11 mouse cellular contexts compared by ENCODE assay signal in the genomic region with DNA sequence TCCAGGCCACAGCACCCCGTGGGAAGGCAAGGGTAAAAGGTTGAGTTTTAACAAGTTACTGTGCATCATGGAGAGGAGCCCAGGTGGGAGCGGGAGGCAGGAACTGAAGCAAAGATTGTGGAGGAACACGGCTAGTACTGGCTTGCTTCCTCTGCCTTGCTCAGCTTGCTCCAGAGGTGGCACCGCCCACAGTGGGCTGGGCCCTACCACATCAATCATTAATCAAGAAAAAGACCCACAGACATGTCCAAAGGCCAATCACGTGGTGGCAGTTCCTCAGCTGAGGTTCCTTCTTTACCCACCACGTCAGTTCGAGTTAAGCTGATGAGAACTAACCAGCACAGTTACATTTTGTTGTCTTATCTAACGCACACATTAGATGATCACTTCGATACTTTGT. TPM values are rescaled to one million over a fixed set of nuclear protein-coding genes. Genes with fewer than 3 reads are reported as not detected.
DNase-seq lines count a peak whose midpoint lies in the region; ATAC-seq lines count a peak whose summit lies in the region.
"Had no signal": no experiment of that assay in that cellular context is flagged by ENCODE, and none has a peak within 500 bp of the region (broad histone marks: within the 10 kb centered on the region; RNA-seq: fewer than 3 reads in every experiment).

No protein-coding gene starts in this region.

- no peak overlapping the region for H3K9ac ChIP-seq in intestine, embryonic 16.5 days (ENCODE audit: low read depth, low read length)
- no peak overlapping the region for H3K9ac ChIP-seq in liver, embryonic 11.5 days (ENCODE audit: low read depth, low read length)
- no peak overlapping the region for H3K9ac ChIP-seq in hindbrain, embryonic 13.5 days

- H3K27me3 ChIP-seq in intestine, embryonic 16.5 days (replicated peaks; ENCODE audit: control insufficient read depth, insufficient read depth, low read length) = no peaks in the 10 kb centered on the region
- no peaks in the 10 kb centered on the region for H3K27me3 ChIP-seq in liver, embryonic 11.5 days (replicated peaks; ENCODE audit: control insufficient read depth, insufficient read depth, low read length)
- no peaks in the 10 kb centered on the region for H3K27me3 ChIP-seq in limb, embryonic 10.5 days (ENCODE audit: low read depth, poor library complexity, severe bottlenecking)
- H3K27me3 ChIP-seq in hindbrain, embryonic 13.5 days = no peaks in the 10 kb centered on the region

- peak; percentile 4 for DNase-seq in thymus, postnatal 0 days (ENCODE audit: low spot score)
- DNase-seq in thymus, postnatal 4 days = no peak
- no peak for DNase-seq in liver, embryonic 11.5 days (ENCODE audit: low spot score)
- DNase-seq in limb, embryonic 10.5 days (ENCODE audit: low spot score) = no peak
- DNase-seq in urinary bladder, postnatal 25 days (ENCODE audit: low spot score) = no peak
- no peak for DNase-seq in retina, postnatal 1 day
- DNase-seq: right cerebral cortex, adult 18-20 months; thymus, adult 2 months had no signal

- H3K27ac ChIP-seq in intestine, embryonic 16.5 days (ENCODE audit: low read length) = no peak overlapping the region
- H3K27ac ChIP-seq in liver, embryonic 11.5 days (ENCODE audit: low read depth, low read length) = no peak overlapping the region
- H3K27ac ChIP-seq in limb, embryonic 10.5 days = no peak overlapping the region
- H3K27ac ChIP-seq in hindbrain, embryonic 13.5 days = no peak overlapping the region

- H3K9me3 ChIP-seq in intestine, embryonic 16.5 days (ENCODE audit: control insufficient read depth, low read length) = no peaks in the 10 kb centered on the region
- no peaks in the 10 kb centered on the region for H3K9me3 ChIP-seq in liver, embryonic 11.5 days (ENCODE audit: control insufficient read depth, low read length)
- H3K9me3 ChIP-seq in limb, embryonic 10.5 days (replicated peaks) = no peaks in the 10 kb centered on the region
- H3K9me3 ChIP-seq in hindbrain, embryonic 13.5 days = no peaks in the 10 kb centered on the region

- peak; percentile 95 for ATAC-seq in intestine, embryonic 16.5 days
- peak; percentile 54 for ATAC-seq in liver, embryonic 11.5 days (replicated peaks; ENCODE audit: low FRiP score)
- ATAC-seq in hindbrain, embryonic 13.5 days (ENCODE audit: low FRiP score) = no peak

- no peak overlapping the region for H3K4me2 ChIP-seq in intestine, embryonic 16.5 days (ENCODE audit: low read depth, low read length)
- H3K4me2 ChIP-seq in liver, embryonic 11.5 days = no peak overlapping the region
- no peak overlapping the region for H3K4me2 ChIP-seq in hindbrain, embryonic 13.5 days
- H3K4me2 ChIP-seq: heart, embryonic 11.5 days had no signal

- no peaks in the 10 kb centered on the region for H3K4me1 ChIP-seq in intestine, embryonic 16.5 days (ENCODE audit: control insufficient read depth, insufficient read depth, low read length)
- H3K4me1 ChIP-seq in liver, embryonic 11.5 days (replicated peaks; ENCODE audit: control insufficient read depth, insufficient read depth, low read length) = no peaks in the 10 kb centered on the region
- H3K4me1 ChIP-seq in limb, embryonic 10.5 days = no peaks in the 10 kb centered on the region
- H3K4me1 ChIP-seq in hindbrain, embryonic 13.5 days (replicated peaks) = peaks cover 9% of the 10 kb centered on the region

- 70% methylated on average over 9 of the region's 9 CpGs for WGBS in intestine, embryonic 16.5 days
- WGBS in liver, embryonic 11.5 days = 67% methylated on average over 9 of the region's 9 CpGs
- WGBS in limb, embryonic 10.5 days = 82% methylated on average over 9 of the region's 9 CpGs
- WGBS in hindbrain, embryonic 13.5 days = 83% methylated on average over 9 of the region's 9 CpGs

- 0 out of 2 replicates have a peak, but pooled peaks cover 4% of the 10 kb centered on the region for H3K36me3 ChIP-seq in intestine, embryonic 16.5 days (ENCODE audit: control insufficient read depth, insufficient read depth, low read length)
- H3K36me3 ChIP-seq in liver, embryonic 11.5 days (ENCODE audit: control insufficient read depth, insufficient read depth, low read length) = peaks cover 15% of the 10 kb centered on the region
- H3K36me3 ChIP-seq in limb, embryonic 10.5 days = no peaks in the 10 kb centered on the region
- H3K36me3 ChIP-seq in hindbrain, embryonic 13.5 days = no peaks in the 10 kb centered on the region

- H3K4me3 ChIP-seq in intestine, embryonic 16.5 days (ENCODE audit: low read length) = no peak overlapping the region
- no peak overlapping the region for H3K4me3 ChIP-seq in liver, embryonic 11.5 days (ENCODE audit: low read depth, low read length)
- H3K4me3 ChIP-seq in limb, embryonic 10.5 days = no peak overlapping the region
- no peak overlapping the region for H3K4me3 ChIP-seq in hindbrain, embryonic 13.5 days

RNA-seq across cellular contexts. Expression of a gene that starts 33.6 kb away (rescaled TPM):
- polyA plus RNA-seq in thymus, postnatal 0 days (2015; fragmentation: Nextera tagmentation; extraction: Ambion mirVana) = 10.9 and 14.9 TPM in 2 replicates
- polyA plus RNA-seq in intestine, embryonic 16.5 days (2015; fragmentation: Nextera tagmentation; extraction: Ambion mirVana) = 44.6 and 44.7 TPM in 2 replicates
- 66.7 and 73.0 TPM in 2 replicates for polyA plus RNA-seq in liver, embryonic 11.5 days (2014; fragmentation: Nextera tagmentation; extraction: Ambion mirVana)
- 12.7 and 14.3 TPM in 2 replicates for polyA plus RNA-seq in limb, embryonic 10.5 days (2016; fragmentation: Nextera tagmentation; extraction: Ambion mirVana)
- polyA plus RNA-seq in hindbrain, embryonic 13.5 days (2015; fragmentation: Nextera tagmentation; extraction: Ambion mirVana) = 3.4 and 3.9 TPM in 2 replicates
